Mouse (Mus musculus) testis, adult 2 months (tissue): ENCODE data around the gene Gm20696. TPM values are rescaled to one million over a fixed set of nuclear protein-coding genes. Genes with fewer than 3 reads are reported as not detected.

Source experiments
- H3K27ac ChIP-seq: fragments of 200-500 bp; 2 replicates; pipeline ENCODE4 v1.5.1; 2012; ENCODE audit warnings: low read depth, low read length; ENCODE audit not compliant: control insufficient read depth, insufficient read depth
- H3K27me3 ChIP-seq: fragments of 200-500 bp; 2 replicates; pipeline ENCODE4 v1.6.1; 2012; ENCODE audit warnings: mild to moderate bottlenecking, low read length, moderate library complexity; ENCODE audit not compliant: control insufficient read depth, insufficient read depth
- H3K36me3 ChIP-seq: fragments of 200-500 bp; 2 replicates; pipeline ENCODE4 v1.6.1; 2012; ENCODE audit warnings: mild to moderate bottlenecking, low read length; ENCODE audit not compliant: control insufficient read depth, insufficient read depth
- H3K4me1 ChIP-seq: fragments of 200-500 bp; 2 replicates; pipeline ENCODE4 v1.6.1; 2012; ENCODE audit warnings: low read length; ENCODE audit not compliant: control insufficient read depth, insufficient read depth
- H3K4me3 ChIP-seq: fragments of 200-500 bp; 2 replicates; pipeline ENCODE4 v1.5.1; 2012; ENCODE audit warnings: low read depth, mild to moderate bottlenecking, low read length, moderate library complexity, mixed read lengths; ENCODE audit not compliant: control insufficient read depth
- CTCF ChIP-seq: fragments of 200-500 bp; IDR thresholded peaks from 2 replicates; pipeline ENCODE4 v1.5.1; 2012; ENCODE audit warnings: low read depth, mild to moderate bottlenecking, inconsistent platforms, low read length, moderate library complexity; ENCODE audit not compliant: control insufficient read depth, insufficient read depth, insufficient replicate concordance
- POLR2A ChIP-seq: fragments of 200-500 bp; IDR thresholded peaks from 2 replicates; pipeline ENCODE4 v1.6.1; 2012; ENCODE audit warnings: low read depth, mild to moderate bottlenecking, inconsistent platforms, low read length, moderate library complexity; ENCODE audit not compliant: control insufficient read depth
- polyA plus RNA-seq: library from polyadenylated mRNA; depleted of rRNA; stranded (reverse); fragments of >200 nt; gene quantifications from 2 replicates; pipeline ENCODE4 v1.2.3, GENCODE M21; 2012

Gm20696 gene
- polyA plus RNA-seq, 1 experiment: 0.02 TPM

GRCm38 (mm10) chr6:99556950-99557349, 109.6 kb downstream of the Gm20696 start:
- no peaks in the 10 kb centered on the region for H3K36me3 ChIP-seq

GRCm38 (mm10) chr6:99552816-99553215, 113.8 kb downstream of the Gm20696 start:
- H3K36me3 ChIP-seq: no peaks in the 10 kb centered on the region
- no peak overlapping the region for H3K27ac ChIP-seq
- no peaks in the 10 kb centered on the region for H3K27me3 ChIP-seq
- TF ChIP-seq POLR2A: no peak
- no peak for TF ChIP-seq CTCF
- no peak overlapping the region for H3K4me3 ChIP-seq
- no peaks in the 10 kb centered on the region for H3K4me1 ChIP-seq

More at GRCm38 (mm10) chr6:99556950-99557349, 109.6 kb downstream of the Gm20696 start:
- H3K27me3 ChIP-seq: no peaks in the 10 kb centered on the region
- H3K4me1 ChIP-seq: peaks cover 9% of the 10 kb centered on the region
- H3K4me3 ChIP-seq: no peak overlapping the region
- no peak overlapping the region for H3K27ac ChIP-seq
- no peak for TF ChIP-seq POLR2A
- no peak for TF ChIP-seq CTCF

- H3K4me3 ChIP-seq: no peak overlapping the region
- H3K4me1 ChIP-seq: no peaks in the 10 kb centered on the region
- H3K27me3 ChIP-seq: no peaks in the 10 kb centered on the region
- TF ChIP-seq POLR2A (no peak), CTCF (no peak)
- H3K27ac ChIP-seq: no peak overlapping the region
- no peaks in the 10 kb centered on the region for H3K36me3 ChIP-seq
Measured at GRCm38 (mm10) chr6:99546416-99546815, 120.2 kb downstream of the Gm20696 start.

GRCm38 (mm10) chr6:99545437-99545836, 121.2 kb downstream of the Gm20696 start:
- Histone ChIP-seq H3K36me3 (no peaks in the 10 kb centered on the region), H3K27me3 (no peaks in the 10 kb centered on the region), H3K27ac (no peak overlapping the region), H3K4me3 (no peak overlapping the region), H3K4me1 (no peaks in the 10 kb centered on the region)
- TF ChIP-seq POLR2A (no peak), CTCF (no peak)

- no peak for TF ChIP-seq CTCF
- no peak for TF ChIP-seq POLR2A
- no peak overlapping the region for H3K4me3 ChIP-seq
- no peaks in the 10 kb centered on the region for H3K27me3 ChIP-seq
- no peaks in the 10 kb centered on the region for H3K4me1 ChIP-seq
- 0 out of 2 replicates have a peak overlapping the region, but pooled peaks have one; percentile 13 for H3K27ac ChIP-seq
- no peaks in the 10 kb centered on the region for H3K36me3 ChIP-seq
Measured at GRCm38 (mm10) chr6:99541105-99541504, 125.5 kb downstream of the Gm20696 start.

- H3K27ac ChIP-seq: 0 out of 2 replicates have a peak overlapping the region, but pooled peaks have one; percentile 29
Measured at GRCm38 (mm10) chr6:99540653-99541052, 125.9 kb downstream of the Gm20696 start.

GRCm38 (mm10) chr6:99540146-99540545, 126.5 kb downstream of the Gm20696 start:
- no peak for TF ChIP-seq POLR2A
- TF ChIP-seq CTCF: no peak
- Histone ChIP-seq H3K27ac (no peak overlapping the region), H3K4me3 (no peak overlapping the region)

More at GRCm38 (mm10) chr6:99540653-99541052, 125.9 kb downstream of the Gm20696 start:
- TF ChIP-seq CTCF: no peak
- H3K36me3 ChIP-seq: no peaks in the 10 kb centered on the region
- no peak overlapping the region for H3K4me3 ChIP-seq
- H3K4me1 ChIP-seq: no peaks in the 10 kb centered on the region
- H3K27me3 ChIP-seq: no peaks in the 10 kb centered on the region

More at GRCm38 (mm10) chr6:99540146-99540545, 126.5 kb downstream of the Gm20696 start:
- Histone ChIP-seq H3K4me1 (no peaks in the 10 kb centered on the region), H3K27me3 (no peaks in the 10 kb centered on the region), H3K36me3 (no peaks in the 10 kb centered on the region)
